Mouse (Mus musculus) CH12.LX (cell line): ENCODE measurements around the gene Vps37d. TPM values are rescaled to one million over a fixed set of nuclear protein-coding genes. Genes with fewer than 3 reads are reported as not detected.

Experiments
- DNase-seq: peaks from one replicate; pipeline ENCODE4 v3.0.0-alpha.2; 2013; ENCODE audit errors: extremely low read depth
- H3K27ac ChIP-seq: 2 replicates; pipeline ENCODE4 v1.5.1; 2012; ENCODE audit warnings: low read depth, mild to moderate bottlenecking, control low read depth, moderate library complexity; ENCODE audit not compliant: insufficient read depth
- H3K27me3 ChIP-seq: replicated peaks from 2 replicates; pipeline ENCODE3; 2012; ENCODE audit warnings: inconsistent platforms
- H3K36me3 ChIP-seq, 2 experiments: replicated peaks in 1 of 2; 2 replicates each; pipeline versions ENCODE3 to v1.6.1; 2012; ENCODE audit warnings: inconsistent platforms in 1 of 2, low read length in 1 of 2, mild to moderate bottlenecking in 1 of 2, mixed read lengths in 1 of 2, moderate library complexity in 1 of 2; ENCODE audit not compliant: control insufficient read depth in 1 of 2, insufficient read depth in 1 of 2
- H3K4me1 ChIP-seq, 2 experiments: 2 replicates each; pipeline ENCODE4 v1.6.1; 2012; ENCODE audit warnings: inconsistent platforms in 1 of 2, moderate library complexity in 1 of 2; ENCODE audit not compliant: insufficient read depth in 2 of 2, control insufficient read depth in 1 of 2
- H3K4me2 ChIP-seq: 2 replicates; pipeline ENCODE4 v1.6.1; 2012; ENCODE audit warnings: low read depth, mild to moderate bottlenecking, control low read depth; ENCODE audit not compliant: poor library complexity, insufficient read depth, severe bottlenecking
- H3K4me3 ChIP-seq, 3 experiments: fragments of 150-350 bp in 1 of 3; sonication (generic) in 1 of 3; replicated peaks in 1 of 3; 2 replicates each; pipeline versions ENCODE3 to v1.5.1; 2011 to 2012; ENCODE audit warnings: low read depth in 2 of 3, low read length in 2 of 3, mild to moderate bottlenecking in 2 of 3, moderate library complexity in 2 of 3, control low read depth in 1 of 3, improper control_type of control experiment in 1 of 3, inconsistent platforms in 1 of 3, mixed read lengths in 1 of 3; ENCODE audit not compliant: poor library complexity in 1 of 3
- H3K79me2 ChIP-seq: replicated peaks from 2 replicates; pipeline ENCODE4 v1.6.1; 2012; ENCODE audit warnings: mild to moderate bottlenecking, moderate library complexity; ENCODE audit not compliant: control insufficient read depth, poor library complexity, insufficient read depth, severe bottlenecking; ENCODE audit errors: extremely low read depth
- H3K9ac ChIP-seq: 2 replicates; pipeline ENCODE4 v1.6.1; 2012; ENCODE audit warnings: low read depth, mild to moderate bottlenecking, control low read depth, moderate library complexity; ENCODE audit not compliant: insufficient read depth
- H3K9me3 ChIP-seq: replicated peaks from 2 replicates; pipeline ENCODE3; 2012; ENCODE audit warnings: low read length, inconsistent platforms, mixed read lengths
- ELF1 ChIP-seq: IDR thresholded peaks from 2 replicates; pipeline ENCODE4 v1.6.1; 2014; ENCODE audit warnings: low read depth, mild to moderate bottlenecking, inconsistent platforms, low read length, improper control_type of control experiment
- EP300 ChIP-seq: IDR thresholded peaks from 2 replicates; pipeline ENCODE4 v1.6.1; 2011; ENCODE audit warnings: low read length, improper control_type of control experiment
- HCFC1 ChIP-seq: IDR thresholded peaks from 2 replicates; pipeline ENCODE4 v1.6.1; 2012; ENCODE audit warnings: low read depth, mild to moderate bottlenecking, inconsistent platforms, low read length, improper control_type of control experiment
- MEF2A ChIP-seq: IDR thresholded peaks from 2 replicates; pipeline ENCODE4 v1.6.1; 2014; ENCODE audit warnings: low read depth, mild to moderate bottlenecking, inconsistent platforms, low read length, improper control_type of control experiment, borderline replicate concordance
- MXI1 ChIP-seq: IDR thresholded peaks from 2 replicates; pipeline ENCODE4 v1.6.1; 2011; ENCODE audit warnings: mild to moderate bottlenecking, low read depth, low read length, improper control_type of control experiment
- NELFE ChIP-seq: IDR thresholded peaks from 2 replicates; pipeline ENCODE4 v1.6.1; 2011; ENCODE audit warnings: low read depth, low read length, improper control_type of control experiment
- POLR2AphosphoS2 ChIP-seq: IDR thresholded peaks from 2 replicates; pipeline ENCODE4 v1.6.1; 2011; ENCODE audit warnings: low read depth, low read length, improper control_type of control experiment
- dilution Hi-C: fragments of 300-500 bp; cut with MboI; formaldehyde crosslinking; loops from 2 replicates; pipeline ENCODE4 v1.14.3; 2020; ENCODE audit warnings: low sequenced_read_pairs; ENCODE audit not compliant: extremely low pct_unique_long_range_greater_than_20kb, extremely low pct_ligation_motif_present
- in situ Hi-C: fragments of 300-500 bp; cut with MboI; formaldehyde crosslinking; loops from 3 replicates; pipeline ENCODE4 v1.14.3; 2019; ENCODE audit warnings: low sequenced_read_pairs, low pct_ligation_motif_present, low pct_unique_long_range_greater_than_20kb, mixed read lengths
- polyA plus RNA-seq: library from polyadenylated mRNA; unstranded; fragments of >175 nt; gene quantifications from 2 replicates; pipeline ENCODE4 v1.2.1, GENCODE M21; 2012; ENCODE audit warnings: low read depth; ENCODE audit not compliant: insufficient read length
- total RNA-seq, 2 experiments: library from RNA; depleted of rRNA; stranded (reverse); fragments of 300-350 nt in 1 of 2; fragments of >200 nt in 1 of 2; gene quantifications; 2 replicates each; pipeline ENCODE4 v1.2.3; 2012 to 2014

Gene Vps37d
- total and polyA plus RNA-seq, 3 experiments, result 0.40 to 0.64 (median 0.56) TPM

DNA sequence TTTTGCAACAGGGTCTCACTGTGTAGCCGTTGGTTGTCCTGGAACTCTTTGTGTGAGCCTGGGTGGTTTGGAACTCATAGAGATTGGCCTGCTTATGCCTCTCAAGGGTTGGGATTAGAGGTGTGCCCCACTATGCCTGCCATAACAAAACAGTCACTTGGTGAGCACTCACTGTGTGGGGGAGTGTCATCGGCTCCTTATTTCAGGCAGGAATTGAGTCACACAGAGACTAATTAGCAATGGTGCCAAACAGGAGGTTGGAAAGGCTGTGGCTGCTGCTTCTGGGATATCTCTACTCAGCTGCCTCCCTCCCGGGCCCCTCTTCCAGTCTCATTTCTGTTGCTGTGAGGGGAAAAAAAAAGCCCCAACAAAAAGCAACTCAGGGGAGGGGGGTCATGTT, 33.5 kb downstream of the Vps37d start:
- in situ Hi-C loops, result no loop called here
- dilution Hi-C loops, result no loop called here
- no peak for DNase-seq
- Histone ChIP-seq H3K9ac (no peak overlapping the region), H3K79me2 (no peaks in the 10 kb centered on the region), H3K27ac (no peak overlapping the region), H3K4me3 (no peak overlapping the region)
- no peak for TF ChIP-seq EP300
- TF ChIP-seq, all 38 proteins: peak for 0
- Histone ChIP-seq H3K4me1 (no peaks in the 10 kb centered on the region), H3K4me2 (no peak overlapping the region), H3K36me3 (peaks cover 0 to 54% of the 10 kb centered on the region in 2 experiments), H3K9me3 (no peaks in the 10 kb centered on the region), H3K27me3 (no peaks in the 10 kb centered on the region)

DNA sequence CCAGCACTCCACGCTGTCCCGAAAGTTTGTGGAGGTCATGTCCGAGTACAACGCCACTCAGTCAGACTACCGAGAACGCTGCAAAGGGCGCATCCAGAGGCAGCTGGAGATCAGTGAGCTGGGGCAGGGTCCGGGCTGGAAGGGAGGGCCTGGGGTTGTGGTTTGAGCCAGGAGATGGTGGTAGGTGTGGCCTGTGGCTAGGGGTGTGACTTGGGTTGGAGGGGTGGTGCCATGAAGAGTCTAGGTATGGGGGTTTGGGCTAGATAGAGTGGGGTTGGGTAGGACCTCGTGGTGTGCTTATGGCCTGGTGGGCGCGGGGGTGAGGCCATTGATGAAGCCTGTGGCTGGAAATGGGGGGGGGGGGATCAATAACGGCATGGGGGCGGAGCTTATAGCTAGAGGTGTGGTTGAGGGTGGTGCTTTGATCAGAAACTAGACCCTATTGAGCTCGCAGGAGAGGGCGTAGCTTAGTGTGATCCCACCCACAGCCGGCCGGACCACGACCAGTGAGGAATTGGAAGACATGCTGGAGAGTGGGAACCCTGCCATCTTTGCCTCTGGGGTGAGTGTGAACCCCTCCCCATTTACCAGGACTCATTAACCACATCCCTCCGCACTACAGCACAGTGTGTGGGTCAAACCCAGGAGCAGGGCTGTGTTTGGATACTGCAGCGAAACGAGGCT, 35.8 kb downstream of the Vps37d start:
- in situ Hi-C loops (no loop called here), dilution Hi-C loops (no loop called here)
- Histone ChIP-seq H3K79me2 (no peaks in the 10 kb centered on the region), H3K27ac (no peak overlapping the region), H3K9ac (no peak overlapping the region), H3K4me1 (no peaks in the 10 kb centered on the region), H3K27me3 (no peaks in the 10 kb centered on the region), H3K9me3 (no peaks in the 10 kb centered on the region), H3K4me3 (no peak overlapping the region), H3K36me3 (peaks cover 0 to 60% of the 10 kb centered on the region in 2 experiments), H3K4me2 (no peak overlapping the region)
- TF ChIP-seq MXI1 (no peak), NELFE (no peak)
- no peak for DNase-seq

DNA sequence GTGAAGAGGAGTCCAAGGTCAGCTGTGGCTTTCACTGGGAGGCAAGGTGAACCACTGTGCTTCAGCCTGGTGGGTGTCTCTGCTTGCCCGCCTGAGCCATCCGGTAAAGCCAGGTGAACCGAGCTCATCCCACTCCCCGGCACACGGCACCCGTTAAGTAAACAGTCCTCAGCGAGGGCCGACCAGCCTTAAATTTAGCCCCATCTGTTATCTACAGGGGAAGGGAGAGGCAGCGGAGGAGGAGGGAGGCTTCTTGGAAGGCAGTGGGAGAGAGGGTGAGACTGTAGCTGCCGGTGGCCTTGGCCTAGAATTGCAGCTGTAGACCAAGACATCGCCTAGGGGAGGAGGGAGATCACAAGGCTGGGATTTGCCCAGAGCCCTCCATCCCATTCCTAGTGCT, 37.3 kb downstream of the Vps37d start:
- TF ChIP-seq EP300 (no peak), MEF2A (no peak), POLR2AphosphoS2 (no peak), HCFC1 (no peak), ELF1 (no peak)
- TF ChIP-seq, all 38 proteins: peak for 0

More for the DNA sequence above, 37.3 kb downstream of the Vps37d start:
- Histone ChIP-seq H3K36me3 (peaks cover 0 to 59% of the 10 kb centered on the region in 2 experiments), H3K9me3 (no peaks in the 10 kb centered on the region), H3K9ac (no peak overlapping the region), H3K27ac (no peak overlapping the region), H3K27me3 (no peaks in the 10 kb centered on the region), H3K79me2 (no peaks in the 10 kb centered on the region), H3K4me2 (no peak overlapping the region), H3K4me1 (no peaks in the 10 kb centered on the region), H3K4me3 (no peak overlapping the region)
- dilution Hi-C loops, result no loop called here
- no peak for DNase-seq
- in situ Hi-C loops, result no loop called here
